Mouse (Mus musculus) hindbrain, embryonic 15.5 days (tissue): Measurements from ENCODE around the gene Dnaja2. TPM values are rescaled to one million over a fixed set of nuclear protein-coding genes. Genes with fewer than 3 reads are reported as not detected.

Experiments used
- ATAC-seq: fragments of 200-750 bp; cut with Nextera tagmentation; 2 replicates; pipeline ENCODE4 v1.8.0; 2017; ENCODE audit warnings: low read depth, moderate number of reproducible peaks, moderate TSS enrichment; ENCODE audit not compliant: low FRiP score
- H3K27ac ChIP-seq: fragments of 300-500 bp; sonication (generic); replicated peaks from 2 replicates; pipeline ENCODE4 v1.5.1; 2015; ENCODE audit warnings: mild to moderate bottlenecking, inconsistent platforms
- H3K27me3 ChIP-seq: fragments of 300-500 bp; sonication (generic); 2 replicates; pipeline ENCODE4 v1.6.1; 2015; ENCODE audit warnings: control low read depth, inconsistent platforms
- H3K36me3 ChIP-seq: fragments of 300-500 bp; sonication (generic); 2 replicates; pipeline ENCODE4 v1.6.1; 2015; ENCODE audit warnings: control low read depth, inconsistent platforms
- H3K4me1 ChIP-seq: fragments of 300-500 bp; sonication (generic); replicated peaks from 2 replicates; pipeline ENCODE4 v1.6.1; 2015; ENCODE audit warnings: control low read depth, inconsistent platforms
- H3K4me2 ChIP-seq: fragments of 300-500 bp; sonication (generic); 2 replicates; pipeline ENCODE4 v1.6.1; 2015; ENCODE audit warnings: moderate library complexity, mild to moderate bottlenecking, inconsistent platforms
- H3K4me3 ChIP-seq: fragments of 300-500 bp; sonication (generic); 2 replicates; pipeline ENCODE4 v1.5.1; 2015; ENCODE audit warnings: mild to moderate bottlenecking, inconsistent platforms
- H3K9ac ChIP-seq: fragments of 300-500 bp; sonication (generic); 2 replicates; pipeline ENCODE4 v1.6.1; 2015; ENCODE audit warnings: inconsistent platforms
- H3K9me3 ChIP-seq: fragments of 300-500 bp; sonication (generic); 2 replicates; pipeline ENCODE4 v1.6.1; 2016; ENCODE audit warnings: control low read depth, inconsistent platforms
- WGBS: fragments of 180-500 bp; shearing (Covaris S2); methylation state at CpG from one replicate; pipeline ENCODE4 v1.1.7; 2015; 5-methylcytosine and 5-hydroxymethylcytosine counted together
- polyA plus RNA-seq: library from polyadenylated mRNA; unstranded; fragments of >200 nt; fragmentation: Nextera tagmentation; extraction: Ambion mirVana; gene quantifications from 2 replicates; pipeline ENCODE4 v1.2.1, GENCODE M21; 2015

Dnaja2 gene
- polyA plus RNA-seq, 1 experiment from 2014 or later = 167 TPM

- no peak overlapping the region for H3K9ac ChIP-seq
- H3K27ac ChIP-seq = no peak overlapping the region
- no peaks in the 10 kb centered on the region for H3K27me3 ChIP-seq
- no peaks in the 10 kb centered on the region; the same call in none of the 2 replicates for H3K36me3 ChIP-seq
- peaks cover 40% of the 10 kb centered on the region for H3K4me1 ChIP-seq
- WGBS = 91% methylated on average over 4 of the region's 4 CpGs
- no peak for ATAC-seq
- no peak overlapping the region for H3K4me2 ChIP-seq
- no peak overlapping the region for H3K4me3 ChIP-seq
- no peaks in the 10 kb centered on the region for H3K9me3 ChIP-seq
These were observed 58.4 kb downstream of the Dnaja2 start for GRCm38 (mm10) chr8:85496778-85497177.

GRCm38 (mm10) chr8:85496125-85496524 is 59.0 kb downstream of the Dnaja2 start:
- no peak overlapping the region for H3K4me3 ChIP-seq
- H3K9me3 ChIP-seq = no peaks in the 10 kb centered on the region
- WGBS = 88% methylated on average over 5 of the region's 5 CpGs
- H3K4me2 ChIP-seq = 0 out of 2 replicates have a peak overlapping the region, but pooled peaks have one; percentile 9
- ATAC-seq = no peak
- no peaks in the 10 kb centered on the region; the same call in none of the 2 replicates for H3K36me3 ChIP-seq
- H3K9ac ChIP-seq = no peak overlapping the region
- peaks cover 35% of the 10 kb centered on the region for H3K4me1 ChIP-seq
- no peaks in the 10 kb centered on the region for H3K27me3 ChIP-seq
- H3K27ac ChIP-seq = no peak overlapping the region

- H3K27me3 ChIP-seq = no peaks in the 10 kb centered on the region
- H3K4me1 ChIP-seq = peaks cover 22% of the 10 kb centered on the region
- H3K36me3 ChIP-seq = no peaks in the 10 kb centered on the region; the same call in none of the 2 replicates
- peak; percentile 20; the same call in 1 of the 2 replicates for ATAC-seq
- H3K4me3 ChIP-seq = peak overlapping the region; percentile 96
- WGBS = 6% methylated on average over 49 of the region's 49 CpGs
- H3K9me3 ChIP-seq = no peaks in the 10 kb centered on the region
- H3K27ac ChIP-seq = peak overlapping the region; percentile 88
- H3K9ac ChIP-seq = peak overlapping the region; percentile 93
- H3K4me2 ChIP-seq = peak overlapping the region; percentile 79
These were observed 61.9 kb downstream of the Dnaja2 start for GRCm38 (mm10) chr8:85492940-85493931.

- H3K9me3 ChIP-seq = no peaks in the 10 kb centered on the region
- H3K36me3 ChIP-seq = no peaks in the 10 kb centered on the region; the same call in none of the 2 replicates
- WGBS = 0% methylated on average over 39 of the region's 41 CpGs
- H3K27ac ChIP-seq = peak within 1 kb of the TSS; percentile 88
- ATAC-seq = peak; percentile 99
- peak within 1 kb of the TSS; percentile 79 for H3K4me2 ChIP-seq
- H3K4me1 ChIP-seq = peaks cover 22% of the 10 kb centered on the region
- H3K27me3 ChIP-seq = no peaks in the 10 kb centered on the region
- peak within 1 kb of the TSS; percentile 96 for H3K4me3 ChIP-seq
- peak within 1 kb of the TSS; percentile 93 for H3K9ac ChIP-seq
These were observed 62.8 kb downstream of the Dnaja2 start, which contains the start of gene Gpt2 for GRCm38 (mm10) chr8:85492125-85492875. Gene Gpt2 (plus strand): TSS chr8:85492576.

- Histone ChIP-seq H3K4me2 (no peak overlapping the region), H3K36me3 (no peaks in the 10 kb centered on the region), H3K4me3 (no peak overlapping the region), H3K9ac (no peak overlapping the region), H3K9me3 (no peaks in the 10 kb centered on the region), H3K27ac (no peak overlapping the region), H3K4me1 (peaks cover 13% of the 10 kb centered on the region), H3K27me3 (no peaks in the 10 kb centered on the region)
- ATAC-seq = no peak
- 97% methylated on average over 8 of the region's 8 CpGs for WGBS
These were observed 65.6 kb downstream of the Dnaja2 start for GRCm38 (mm10) chr8:85489546-85489945.

- no peak overlapping the region for H3K9ac ChIP-seq
- H3K27me3 ChIP-seq = no peaks in the 10 kb centered on the region
- no peaks in the 10 kb centered on the region for H3K9me3 ChIP-seq
- H3K4me1 ChIP-seq = peaks cover 9% of the 10 kb centered on the region
- H3K4me2 ChIP-seq = no peak overlapping the region
- no peak overlapping the region for H3K27ac ChIP-seq
- no peak overlapping the region for H3K4me3 ChIP-seq
- ATAC-seq = no peak
- no peaks in the 10 kb centered on the region for H3K36me3 ChIP-seq
These were observed 66.5 kb downstream of the Dnaja2 start for GRCm38 (mm10) chr8:85488631-85489030.

GRCm38 (mm10) chr8:85487906-85488620 is 67.1 kb downstream of the Dnaja2 start:
- Histone ChIP-seq H3K27ac (no peak overlapping the region), H3K4me2 (no peak overlapping the region), H3K9ac (no peak overlapping the region), H3K36me3 (no peaks in the 10 kb centered on the region), H3K4me3 (no peak overlapping the region), H3K4me1 (peaks cover 3% of the 10 kb centered on the region; the same call in 1 of the 2 replicates), H3K27me3 (no peaks in the 10 kb centered on the region), H3K9me3 (no peaks in the 10 kb centered on the region)
- 73% methylated on average over 20 of the region's 20 CpGs for WGBS
- no peak for ATAC-seq

Other genes starting within 250 kb of the Dnaja2 start
- gene Mylk3, start 169.0 kb downstream of the Dnaja2 start, polyA plus RNA-seq = 0.28 and 0.47 TPM in 2 replicates
- gene 4921524J17Rik, start 122.5 kb downstream of the Dnaja2 start, polyA plus RNA-seq = 36.8 and 38.1 TPM in 2 replicates
- gene Gpt2, start 62.8 kb downstream of the Dnaja2 start, polyA plus RNA-seq = 57.2 and 60.1 TPM in 2 replicates
- gene Neto2, start 145.6 kb upstream of the Dnaja2 start, polyA plus RNA-seq = 53.3 and 58.7 TPM in 2 replicates